Mouse (Mus musculus) intestine, embryonic 14.5 days (tissue): ENCODE measurements around the gene Vps8. TPM values are rescaled to one million over a fixed set of nuclear protein-coding genes. Genes with fewer than 3 reads are reported as not detected.

Experiments
- ATAC-seq: fragments of 200-750 bp; cut with Nextera tagmentation; replicated peaks from 2 replicates; pipeline ENCODE4 v1.8.0; 2017; ENCODE audit warnings: low read depth, moderate number of reproducible peaks, moderate TSS enrichment, moderate library complexity; ENCODE audit not compliant: low FRiP score, low TSS enrichment
- DNase-seq: peaks from one replicate; pipeline ENCODE4 v3.0.0-alpha.2; 2018; ENCODE audit warnings: low spot score
- H3K27ac ChIP-seq: fragments of 300-500 bp; sonication (generic); 2 replicates; pipeline ENCODE4 v1.5.1; 2014; ENCODE audit warnings: low read depth, mild to moderate bottlenecking, control low read depth
- H3K27me3 ChIP-seq: fragments of 300-500 bp; sonication (generic); replicated peaks from 2 replicates; pipeline ENCODE4 v1.6.1; 2014; ENCODE audit warnings: low read length, control low read depth; ENCODE audit not compliant: control insufficient read depth, insufficient read depth
- H3K36me3 ChIP-seq: fragments of 300-500 bp; sonication (generic); 2 replicates; pipeline ENCODE4 v1.6.1; 2014; ENCODE audit warnings: low read length, control low read depth; ENCODE audit not compliant: control insufficient read depth, insufficient read depth
- H3K4me1 ChIP-seq: fragments of 300-500 bp; sonication (generic); replicated peaks from 2 replicates; pipeline ENCODE4 v1.6.1; 2014; ENCODE audit warnings: low read length, control low read depth, mixed read lengths; ENCODE audit not compliant: control insufficient read depth, insufficient read depth
- H3K4me2 ChIP-seq: fragments of 300-500 bp; sonication (generic); 2 replicates; pipeline ENCODE4 v1.6.1; 2014; ENCODE audit warnings: low read length
- H3K4me3 ChIP-seq: fragments of 300-500 bp; sonication (generic); 2 replicates; pipeline ENCODE4 v1.5.1; 2014; ENCODE audit warnings: low read depth, low read length, control low read depth, mixed read lengths
- H3K9ac ChIP-seq: fragments of 300-500 bp; sonication (generic); 2 replicates; pipeline ENCODE4 v1.6.1; 2014; ENCODE audit warnings: mild to moderate bottlenecking, low read length
- H3K9me3 ChIP-seq: fragments of 300-500 bp; sonication (generic); 2 replicates; pipeline ENCODE4 v1.6.1; 2016; ENCODE audit warnings: low read length, control low read depth; ENCODE audit not compliant: control insufficient read depth
- WGBS: fragments of 180-500 bp; shearing (Covaris S2); extraction: QIAGEN DNeasy Blood & Tissue Kit; methylation state at CpG from one replicate; pipeline ENCODE4 v1.1.7; 2014; 5-methylcytosine and 5-hydroxymethylcytosine counted together
- polyA plus RNA-seq: library from polyadenylated mRNA; unstranded; fragments of >200 nt; fragmentation: Nextera tagmentation; extraction: Ambion mirVana; gene quantifications from 2 replicates; pipeline ENCODE4 v1.2.1, GENCODE M21; 2014

Gene Vps8
- polyA plus RNA-seq: 14.4 and 20.8 TPM in 2 replicates

GRCm38 (mm10) chr16:21422645-21423545 is at the start of gene Vps8:
TSS of gene Vps8 (plus strand) at chr16:21423118.
- DNase-seq: peak; percentile 93
- H3K36me3 ChIP-seq: no peaks in the 10 kb centered on the region
- H3K4me1 ChIP-seq: 0 out of 2 replicates have a peak, but pooled peaks cover 2% of the 10 kb centered on the region
- H3K9me3 ChIP-seq: no peaks in the 10 kb centered on the region
- peak within 1 kb of the TSS; percentile 86 for H3K27ac ChIP-seq
- WGBS: under 1% methylated on average over 71 of the region's 71 CpGs
- H3K27me3 ChIP-seq: no peaks in the 10 kb centered on the region
- peak within 1 kb of the TSS; percentile 77 for H3K9ac ChIP-seq
- peak; percentile 98 for ATAC-seq
- H3K4me3 ChIP-seq: peak within 1 kb of the TSS; percentile 84
- H3K4me2 ChIP-seq: peak within 1 kb of the TSS; percentile 75

- DNase-seq: no peak
- H3K4me2 ChIP-seq: no peak overlapping the region
- no peak overlapping the region for H3K9ac ChIP-seq
- H3K36me3 ChIP-seq: no peaks in the 10 kb centered on the region
- H3K4me1 ChIP-seq: peaks cover 19% of the 10 kb centered on the region
- no peaks in the 10 kb centered on the region for H3K27me3 ChIP-seq
- WGBS: 75% methylated on average over 7 of the region's 7 CpGs
- no peaks in the 10 kb centered on the region for H3K9me3 ChIP-seq
- ATAC-seq: no peak
- no peak overlapping the region for H3K4me3 ChIP-seq
- H3K27ac ChIP-seq: no peak overlapping the region
Observed at GRCm38 (mm10) chr16:21373316-21373960, 49.5 kb upstream of the Vps8 start.

GRCm38 (mm10) chr16:21374067-21374466 is 48.9 kb upstream of the Vps8 start:
- WGBS: 87% methylated on average over 4 of the region's 6 CpGs
- Histone ChIP-seq H3K4me2 (no peak overlapping the region), H3K9ac (no peak overlapping the region), H3K9me3 (no peaks in the 10 kb centered on the region), H3K4me1 (peaks cover 19% of the 10 kb centered on the region), H3K36me3 (no peaks in the 10 kb centered on the region), H3K4me3 (no peak overlapping the region), H3K27me3 (no peaks in the 10 kb centered on the region), H3K27ac (no peak overlapping the region)
- DNase-seq (no peak), ATAC-seq (no peak)

DNA sequence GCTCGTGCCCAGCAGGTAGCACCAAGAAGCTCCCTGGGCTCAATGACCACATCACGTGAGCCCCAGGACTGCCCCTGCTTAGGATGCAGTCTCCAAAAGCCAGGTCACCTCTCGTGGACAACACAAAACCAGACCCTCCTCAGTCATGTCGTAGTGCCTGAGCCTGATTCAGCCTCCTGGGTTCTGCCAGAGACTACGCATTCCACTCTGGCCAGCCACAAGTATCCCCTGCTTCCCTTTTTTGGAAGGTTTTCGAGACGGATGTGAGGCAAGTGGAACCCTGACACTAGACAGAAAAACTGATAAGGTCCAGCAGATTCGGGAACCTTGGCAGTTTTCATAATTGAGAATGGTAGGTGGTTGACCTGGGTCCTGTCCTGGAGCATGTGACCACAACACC is 47.8 kb upstream of the Vps8 start:
- no peaks in the 10 kb centered on the region for H3K27me3 ChIP-seq
- H3K4me2 ChIP-seq: no peak overlapping the region
- H3K4me3 ChIP-seq: no peak overlapping the region
- DNase-seq: no peak
- no peak overlapping the region for H3K27ac ChIP-seq
- 89% methylated on average over 8 of the region's 8 CpGs for WGBS
- H3K4me1 ChIP-seq: peaks cover 19% of the 10 kb centered on the region
- H3K9me3 ChIP-seq: no peaks in the 10 kb centered on the region
- no peak overlapping the region for H3K9ac ChIP-seq
- H3K36me3 ChIP-seq: no peaks in the 10 kb centered on the region
- ATAC-seq: no peak

DNA sequence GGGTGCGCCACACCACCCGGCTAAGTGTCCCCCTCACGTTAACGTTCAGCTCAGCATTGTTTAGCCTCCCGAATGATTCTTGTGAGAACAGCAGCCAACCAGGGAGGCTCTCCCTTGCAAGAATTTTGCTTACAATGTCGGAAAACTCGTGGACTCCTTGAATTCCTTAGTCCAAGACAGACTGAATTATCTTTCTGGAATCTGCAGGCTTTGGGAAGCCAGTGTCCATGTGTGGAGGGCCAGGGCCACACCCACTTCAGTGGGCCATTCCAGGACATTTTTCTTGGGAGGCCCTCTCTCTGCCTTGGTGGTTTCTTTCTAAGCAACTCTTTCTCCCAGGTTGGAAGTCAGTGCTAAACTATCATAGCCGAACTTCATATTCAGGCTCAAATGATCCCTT is 46.6 kb upstream of the Vps8 start:
- Histone ChIP-seq H3K27ac (peak overlapping the region; percentile 84; the same call in 1 of the 2 replicates), H3K4me1 (peaks cover 19% of the 10 kb centered on the region), H3K27me3 (no peaks in the 10 kb centered on the region), H3K4me3 (no peak overlapping the region), H3K36me3 (no peaks in the 10 kb centered on the region), H3K9ac (no peak overlapping the region), H3K9me3 (no peaks in the 10 kb centered on the region), H3K4me2 (no peak overlapping the region)
- 63% methylated on average over 8 of the region's 8 CpGs for WGBS
- DNase-seq (no peak), ATAC-seq (no peak)

DNA sequence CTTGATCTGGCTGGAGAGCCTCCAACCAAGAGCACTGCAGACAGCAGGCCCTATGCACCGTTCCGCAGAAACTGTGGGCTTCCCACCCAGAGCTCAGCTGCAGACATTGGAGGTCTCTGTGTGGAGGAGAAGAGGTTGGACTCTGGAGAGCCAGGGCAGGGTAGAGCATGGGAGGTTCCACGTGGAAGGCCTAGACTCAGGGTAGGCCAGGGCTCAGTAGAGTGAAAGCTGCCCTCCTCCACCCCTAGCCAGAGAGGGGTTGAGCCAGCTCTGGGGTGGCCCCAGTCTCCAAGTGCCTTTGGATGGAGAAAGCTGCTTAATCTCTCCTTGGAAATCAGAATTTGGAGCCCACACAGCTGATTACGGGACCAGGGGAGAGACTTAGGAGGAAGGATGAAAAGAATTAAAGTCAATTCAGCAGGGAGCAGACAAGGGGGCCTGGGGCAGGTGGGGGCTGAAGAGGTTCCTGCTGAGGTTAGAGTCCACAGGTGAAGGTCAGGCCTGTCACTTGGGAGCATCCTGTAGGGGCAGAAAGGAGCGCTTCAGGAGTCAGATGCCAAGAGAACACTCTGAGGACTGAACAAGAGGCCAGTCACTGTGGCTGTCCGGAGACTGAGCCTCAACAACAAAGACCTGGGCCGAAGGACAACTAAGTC is 45.8 kb upstream of the Vps8 start:
- Histone ChIP-seq H3K9ac (0 out of 2 replicates have a peak overlapping the region, but pooled peaks have one; percentile 13), H3K4me1 (peaks cover 19% of the 10 kb centered on the region), H3K4me3 (no peak overlapping the region), H3K4me2 (no peak overlapping the region), H3K36me3 (no peaks in the 10 kb centered on the region), H3K27ac (peak overlapping the region; percentile 84), H3K9me3 (no peaks in the 10 kb centered on the region), H3K27me3 (no peaks in the 10 kb centered on the region)
- WGBS: 48% methylated on average over 7 of the region's 7 CpGs
- DNase-seq (no peak), ATAC-seq (0 out of 2 replicates have a peak, but pooled peaks have one; percentile 17)

GRCm38 (mm10) chr16:21377605-21377968 is 45.3 kb upstream of the Vps8 start:
- no peak overlapping the region for H3K4me2 ChIP-seq
- peak; percentile 67 for DNase-seq
- H3K9ac ChIP-seq: 0 out of 2 replicates have a peak overlapping the region, but pooled peaks have one; percentile 13
- H3K27ac ChIP-seq: peak overlapping the region; percentile 84
- 16% methylated on average over 4 of the region's 4 CpGs for WGBS
- H3K27me3 ChIP-seq: no peaks in the 10 kb centered on the region
- ATAC-seq: 0 out of 2 replicates have a peak, but pooled peaks have one; percentile 65
- no peaks in the 10 kb centered on the region for H3K9me3 ChIP-seq
- H3K36me3 ChIP-seq: no peaks in the 10 kb centered on the region
- H3K4me3 ChIP-seq: no peak overlapping the region
- peaks cover 20% of the 10 kb centered on the region for H3K4me1 ChIP-seq

DNA sequence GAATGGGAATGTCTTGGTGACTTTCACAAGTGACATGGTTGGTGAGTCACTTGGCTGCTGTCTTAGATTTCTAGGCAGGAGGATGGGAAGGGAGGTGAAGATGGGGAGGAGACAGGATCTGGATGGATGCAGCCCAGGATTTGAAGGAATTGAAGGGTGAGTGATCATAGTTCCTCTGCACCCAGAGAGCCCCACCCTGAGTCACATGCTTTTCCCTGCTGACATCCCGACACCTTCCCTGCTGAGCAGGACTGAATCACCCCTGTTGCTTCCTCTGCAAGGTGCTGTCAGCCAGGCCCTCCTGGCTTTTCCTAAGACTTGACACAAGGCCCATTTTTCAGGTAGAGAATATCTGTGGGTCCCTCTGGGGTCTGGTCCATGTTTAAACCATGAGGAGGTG is 41.4 kb upstream of the Vps8 start:
- Histone ChIP-seq H3K27me3 (no peaks in the 10 kb centered on the region), H3K4me1 (peaks cover 26% of the 10 kb centered on the region), H3K9me3 (no peaks in the 10 kb centered on the region), H3K9ac (no peak overlapping the region), H3K4me3 (no peak overlapping the region), H3K36me3 (no peaks in the 10 kb centered on the region), H3K27ac (no peak overlapping the region), H3K4me2 (no peak overlapping the region)
- DNase-seq (no peak), ATAC-seq (no peak)
- 84% methylated on average over 1 of the region's 1 CpGs for WGBS
